Mouse (Mus musculus): ENCODE data around the gene Alb. TPM values are rescaled to one million over a fixed set of nuclear protein-coding genes. Genes with fewer than 3 reads are reported as not detected.

Gene Alb
- polyA plus RNA-seq, 1 experiment from 2014 or later: 20.6 TPM

DNA sequence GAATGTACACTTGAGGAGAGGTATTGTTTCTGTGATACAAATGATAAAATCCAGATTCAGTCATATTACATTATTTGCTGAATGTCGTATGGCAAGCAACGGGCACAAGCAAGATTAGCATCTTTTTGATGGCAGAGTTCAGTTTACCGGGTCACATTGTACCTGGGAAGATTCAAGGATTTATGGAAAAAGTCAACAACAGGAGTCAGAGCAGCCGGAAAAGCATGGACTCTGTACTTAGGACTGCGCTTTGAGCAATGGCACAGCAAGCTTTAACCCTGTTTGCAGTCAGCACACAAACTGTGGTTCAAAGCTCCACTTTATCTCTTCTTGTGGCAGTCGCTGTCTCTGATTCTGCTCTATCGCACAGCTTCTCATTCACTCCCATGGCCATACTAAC, 24.9 kb downstream of the Alb start:
- Histone ChIP-seq H3K36me3 (ENCODE audit: insufficient read depth, low read length) (no peaks in the 10 kb centered on the region), H3K9ac (replicated peaks; ENCODE audit: low read length) (no peak overlapping the region), H3K27ac (ENCODE audit: low read length) (no peak overlapping the region), H3K9me3 (ENCODE audit: low read length) (no peaks in the 10 kb centered on the region), H3K4me2 (replicated peaks; ENCODE audit: low read depth, low read length) (no peak overlapping the region), H3K4me1 (ENCODE audit: insufficient read depth, low read length) (no peaks in the 10 kb centered on the region), H3K4me3 (ENCODE audit: low read length) (no peak overlapping the region), H3K27me3 (ENCODE audit: insufficient read depth, low read length) (no peaks in the 10 kb centered on the region)
- 84% methylated on average over 7 of the region's 7 CpGs for WGBS
- no peak for ATAC-seq (ENCODE audit: low FRiP score, low TSS enrichment)

DNA sequence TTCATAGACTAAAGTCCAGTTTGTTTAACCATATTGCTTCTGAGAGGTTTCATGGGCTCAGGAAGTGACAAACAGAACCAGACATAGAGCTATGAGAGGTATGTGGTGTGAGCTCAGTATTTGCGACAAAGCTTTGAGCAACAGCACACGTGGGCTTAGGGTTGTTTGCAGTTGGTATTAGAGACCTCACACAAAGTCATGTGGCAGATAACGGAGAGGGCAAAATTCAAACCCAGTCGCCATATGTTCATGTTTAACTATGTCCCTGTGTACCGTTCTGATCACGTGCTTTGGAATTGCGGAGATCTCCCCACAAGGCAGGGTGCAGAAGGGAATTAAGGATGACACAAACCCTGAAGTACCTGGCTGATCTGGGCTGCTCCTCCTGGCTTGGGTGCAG, 27.6 kb downstream of the Alb start:
- Histone ChIP-seq H3K9ac (replicated peaks; ENCODE audit: low read length) (no peak overlapping the region), H3K4me3 (ENCODE audit: low read length) (no peak overlapping the region), H3K27ac (ENCODE audit: low read length) (no peak overlapping the region), H3K36me3 (ENCODE audit: insufficient read depth, low read length) (no peaks in the 10 kb centered on the region), H3K4me2 (replicated peaks; ENCODE audit: low read depth, low read length) (no peak overlapping the region), H3K4me1 (ENCODE audit: insufficient read depth, low read length) (0 out of 2 replicates have a peak, but pooled peaks cover 4% of the 10 kb centered on the region), H3K9me3 (ENCODE audit: low read length) (no peaks in the 10 kb centered on the region), H3K27me3 (ENCODE audit: insufficient read depth, low read length) (no peaks in the 10 kb centered on the region)
- no peak for ATAC-seq (ENCODE audit: low FRiP score, low TSS enrichment)
- WGBS: 86% methylated on average over 7 of the region's 7 CpGs

- Histone ChIP-seq H3K27ac (ENCODE audit: low read length) (no peak within 1 kb of the TSS), H3K4me1 (ENCODE audit: insufficient read depth, low read length) (0 out of 2 replicates have a peak, but pooled peaks cover 4% of the 10 kb centered on the region), H3K9ac (replicated peaks; ENCODE audit: low read length) (no peak within 1 kb of the TSS), H3K4me3 (ENCODE audit: low read length) (peak within 1 kb of the TSS; percentile 6; the same call in 1 of the 2 replicates), H3K4me2 (replicated peaks; ENCODE audit: low read depth, low read length) (peak within 1 kb of the TSS; percentile 17), H3K27me3 (ENCODE audit: insufficient read depth, low read length) (no peaks in the 10 kb centered on the region), H3K9me3 (ENCODE audit: low read length) (no peaks in the 10 kb centered on the region), H3K36me3 (ENCODE audit: insufficient read depth, low read length) (no peaks in the 10 kb centered on the region)
- WGBS: 72% methylated on average over 7 of the region's 7 CpGs
- peak; percentile 85; the same call in 1 of the 2 replicates for ATAC-seq (ENCODE audit: low FRiP score, low TSS enrichment)
Measured at GRCm38 (mm10) chr5:90490518-90490917, 29.8 kb downstream of the Alb start, which contains the start of gene Afp. TSS of gene Afp (plus strand) at chr5:90490737.

GRCm38 (mm10) chr5:90492440-90492839, 31.7 kb downstream of the Alb start:
- WGBS: 76% methylated on average over 9 of the region's 9 CpGs
- ATAC-seq (ENCODE audit: low FRiP score, low TSS enrichment): peak; percentile 58; the same call in 1 of the 2 replicates

GRCm38 (mm10) chr5:90494308-90494707, 33.6 kb downstream of the Alb start:
- Histone ChIP-seq H3K27me3 (ENCODE audit: insufficient read depth, low read length) (no peaks in the 10 kb centered on the region), H3K36me3 (ENCODE audit: insufficient read depth, low read length) (no peaks in the 10 kb centered on the region), H3K4me3 (ENCODE audit: low read length) (no peak overlapping the region), H3K9ac (replicated peaks; ENCODE audit: low read length) (no peak overlapping the region), H3K4me1 (ENCODE audit: insufficient read depth, low read length) (0 out of 2 replicates have a peak, but pooled peaks cover 4% of the 10 kb centered on the region), H3K9me3 (ENCODE audit: low read length) (no peaks in the 10 kb centered on the region), H3K27ac (ENCODE audit: low read length) (no peak overlapping the region), H3K4me2 (replicated peaks; ENCODE audit: low read depth, low read length) (no peak overlapping the region)
- 86% methylated on average over 4 of the region's 4 CpGs for WGBS
- ATAC-seq (ENCODE audit: low FRiP score, low TSS enrichment): no peak

More at GRCm38 (mm10) chr5:90492440-90492839, 31.7 kb downstream of the Alb start:
- H3K9ac ChIP-seq (replicated peaks; ENCODE audit: low read length): no peak overlapping the region
- H3K27ac ChIP-seq (ENCODE audit: low read length): no peak overlapping the region
- H3K4me1 ChIP-seq (ENCODE audit: insufficient read depth, low read length): 0 out of 2 replicates have a peak, but pooled peaks cover 4% of the 10 kb centered on the region
- no peaks in the 10 kb centered on the region for H3K27me3 ChIP-seq (ENCODE audit: insufficient read depth, low read length)
- H3K36me3 ChIP-seq (ENCODE audit: insufficient read depth, low read length): no peaks in the 10 kb centered on the region
- no peaks in the 10 kb centered on the region for H3K9me3 ChIP-seq (ENCODE audit: low read length)
- H3K4me3 ChIP-seq (ENCODE audit: low read length): no peak overlapping the region
- H3K4me2 ChIP-seq (replicated peaks; ENCODE audit: low read depth, low read length): no peak overlapping the region

DNA sequence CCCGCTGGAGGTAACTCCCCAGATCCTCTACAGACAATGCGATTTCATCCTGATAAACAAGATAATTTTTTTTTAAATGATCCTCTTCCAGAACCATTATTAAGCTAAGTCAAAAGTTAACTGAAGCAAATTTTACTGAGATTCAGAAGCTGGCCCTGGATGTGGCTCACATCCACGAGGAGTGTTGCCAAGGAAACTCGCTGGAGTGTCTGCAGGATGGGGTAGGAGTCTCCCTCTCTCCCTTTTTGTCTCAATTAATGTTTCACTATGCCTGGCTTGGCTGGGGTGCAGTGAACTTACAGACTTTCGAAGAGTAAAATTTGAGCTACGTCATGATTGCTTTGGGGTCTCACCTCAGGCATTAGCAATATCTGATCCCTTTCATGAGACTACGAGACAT, 38.8 kb downstream of the Alb start:
- Histone ChIP-seq H3K9me3 (ENCODE audit: low read length) (no peaks in the 10 kb centered on the region), H3K27me3 (ENCODE audit: insufficient read depth, low read length) (no peaks in the 10 kb centered on the region), H3K9ac (replicated peaks; ENCODE audit: low read length) (no peak overlapping the region), H3K27ac (ENCODE audit: low read length) (no peak overlapping the region), H3K4me1 (ENCODE audit: insufficient read depth, low read length) (no peaks in the 10 kb centered on the region), H3K4me3 (ENCODE audit: low read length) (no peak overlapping the region), H3K4me2 (replicated peaks; ENCODE audit: low read depth, low read length) (no peak overlapping the region), H3K36me3 (ENCODE audit: insufficient read depth, low read length) (no peaks in the 10 kb centered on the region)
- no peak for ATAC-seq (ENCODE audit: low FRiP score, low TSS enrichment)
- 71% methylated on average over 7 of the region's 7 CpGs for WGBS

DNA sequence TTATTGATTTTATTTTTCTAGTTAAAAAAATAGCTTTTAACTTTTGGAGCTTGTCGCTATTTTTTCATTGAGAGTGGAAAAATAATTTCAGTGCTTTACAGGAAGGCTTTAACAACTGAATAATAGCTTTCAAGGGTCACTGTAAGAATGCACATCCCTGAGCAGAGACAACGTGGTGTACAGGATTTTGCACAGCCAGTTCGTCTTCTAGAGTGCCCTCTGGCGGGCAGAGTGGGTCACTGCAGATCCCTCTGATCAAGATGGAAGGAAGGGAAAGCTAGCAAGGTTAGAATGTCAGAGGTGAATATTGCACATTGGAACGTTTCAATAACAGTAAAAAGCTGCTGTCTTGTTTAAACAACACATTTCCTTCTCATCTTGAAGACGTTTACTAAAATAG, 40.0 kb downstream of the Alb start:
- ATAC-seq (ENCODE audit: low FRiP score, low TSS enrichment): peak; percentile 59; the same call in 1 of the 2 replicates
- 5% methylated on average over 6 of the region's 6 CpGs for WGBS
- Histone ChIP-seq H3K36me3 (ENCODE audit: insufficient read depth, low read length) (no peaks in the 10 kb centered on the region), H3K9me3 (ENCODE audit: low read length) (no peaks in the 10 kb centered on the region), H3K27ac (ENCODE audit: low read length) (no peak overlapping the region), H3K4me3 (ENCODE audit: low read length) (no peak overlapping the region), H3K4me2 (replicated peaks; ENCODE audit: low read depth, low read length) (no peak overlapping the region), H3K9ac (replicated peaks; ENCODE audit: low read length) (no peak overlapping the region), H3K4me1 (ENCODE audit: insufficient read depth, low read length) (no peaks in the 10 kb centered on the region), H3K27me3 (ENCODE audit: insufficient read depth, low read length) (no peaks in the 10 kb centered on the region)

DNA sequence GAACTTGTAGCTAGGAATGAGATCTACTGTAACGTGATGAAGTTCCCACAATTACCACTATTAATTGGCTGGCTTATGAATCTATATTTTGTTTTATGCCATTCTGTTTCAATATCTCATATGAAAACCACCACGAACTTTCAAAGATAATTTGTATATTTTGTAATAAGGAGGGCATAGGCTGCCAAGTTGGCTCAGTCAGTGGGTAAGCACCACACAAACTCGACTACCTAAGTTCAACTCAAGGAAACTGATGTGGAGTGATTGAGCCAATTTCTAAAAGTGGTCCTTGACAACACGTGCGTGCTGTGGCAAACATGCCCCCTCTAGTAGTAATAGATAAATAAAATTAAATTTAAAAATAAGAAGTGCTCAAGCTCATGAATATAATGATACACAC, 41.1 kb downstream of the Alb start:
- no peaks in the 10 kb centered on the region for H3K27me3 ChIP-seq (ENCODE audit: insufficient read depth, low read length)
- no peak for ATAC-seq (ENCODE audit: low FRiP score, low TSS enrichment)

GRCm38 (mm10) chr5:90504742-90505141, 44.0 kb downstream of the Alb start:
- no peak overlapping the region for H3K4me3 ChIP-seq (ENCODE audit: low read length)
- peaks cover 3% of the 10 kb centered on the region for H3K4me1 ChIP-seq (ENCODE audit: insufficient read depth, low read length)
- no peaks in the 10 kb centered on the region for H3K9me3 ChIP-seq (ENCODE audit: low read length)
- H3K9ac ChIP-seq (replicated peaks; ENCODE audit: low read length): no peak overlapping the region
- no peaks in the 10 kb centered on the region for H3K36me3 ChIP-seq (ENCODE audit: insufficient read depth, low read length)
- H3K4me2 ChIP-seq (replicated peaks; ENCODE audit: low read depth, low read length): no peak overlapping the region
- no peak for ATAC-seq (ENCODE audit: low FRiP score, low TSS enrichment)
- H3K27me3 ChIP-seq (ENCODE audit: insufficient read depth, low read length): no peaks in the 10 kb centered on the region
- no peak overlapping the region for H3K27ac ChIP-seq (ENCODE audit: low read length)
- 79% methylated on average over 11 of the region's 11 CpGs for WGBS

More for the DNA sequence above, 41.1 kb downstream of the Alb start:
- Histone ChIP-seq H3K9me3 (ENCODE audit: low read length) (no peaks in the 10 kb centered on the region), H3K36me3 (ENCODE audit: insufficient read depth, low read length) (no peaks in the 10 kb centered on the region), H3K4me3 (ENCODE audit: low read length) (no peak overlapping the region), H3K9ac (replicated peaks; ENCODE audit: low read length) (no peak overlapping the region), H3K4me1 (ENCODE audit: insufficient read depth, low read length) (no peaks in the 10 kb centered on the region), H3K27ac (ENCODE audit: low read length) (no peak overlapping the region), H3K4me2 (replicated peaks; ENCODE audit: low read depth, low read length) (no peak overlapping the region)
- 90% methylated on average over 5 of the region's 5 CpGs for WGBS

DNA sequence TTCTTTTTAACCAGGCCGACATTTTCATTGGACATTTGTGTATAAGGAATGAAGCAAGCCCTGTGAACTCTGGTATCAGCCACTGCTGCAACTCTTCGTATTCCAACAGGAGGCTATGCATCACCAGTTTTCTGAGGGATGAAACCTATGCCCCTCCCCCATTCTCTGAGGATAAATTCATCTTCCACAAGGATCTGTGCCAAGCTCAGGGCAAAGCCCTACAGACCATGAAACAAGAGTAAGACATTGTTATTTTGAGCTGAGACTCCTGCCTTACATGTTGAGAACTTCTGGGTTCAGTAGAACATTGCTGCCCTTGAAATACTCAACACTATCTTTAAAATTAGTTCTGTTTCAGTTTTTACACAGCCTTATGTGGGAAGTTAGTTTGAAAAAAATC, 45.8 kb downstream of the Alb start:
- Histone ChIP-seq H3K9me3 (ENCODE audit: low read length) (no peaks in the 10 kb centered on the region), H3K9ac (replicated peaks; ENCODE audit: low read length) (no peak overlapping the region), H3K4me1 (ENCODE audit: insufficient read depth, low read length) (peaks cover 3% of the 10 kb centered on the region), H3K27ac (ENCODE audit: low read length) (no peak overlapping the region), H3K4me2 (replicated peaks; ENCODE audit: low read depth, low read length) (no peak overlapping the region), H3K4me3 (ENCODE audit: low read length) (no peak overlapping the region), H3K36me3 (ENCODE audit: insufficient read depth, low read length) (no peaks in the 10 kb centered on the region), H3K27me3 (ENCODE audit: insufficient read depth, low read length) (no peaks in the 10 kb centered on the region)
- WGBS: 50% methylated on average over 2 of the region's 2 CpGs
- ATAC-seq (ENCODE audit: low FRiP score, low TSS enrichment): no peak; the same call in 1 of the 2 replicates

Data from kidney, embryonic 16.5 days (tissue).